Mouse (Mus musculus) olfactory bulb, adult 2 months (tissue): ENCODE measurements around the gene Zfp668. TPM values are rescaled to one million over a fixed set of nuclear protein-coding genes. Genes with fewer than 3 reads are reported as not detected.
A peak's percentile ranks its signal among the peaks of the same experiment; 100 is the strongest.

Source experiments
- H3K27ac ChIP-seq: fragments of 200-500 bp; 2 replicates; pipeline ENCODE4 v1.5.1; 2012; ENCODE audit warnings: low read depth, low read length; ENCODE audit not compliant: insufficient read depth
- H3K4me1 ChIP-seq: fragments of 200-500 bp; 2 replicates; pipeline ENCODE4 v1.6.1; 2012; ENCODE audit warnings: low read length; ENCODE audit not compliant: control insufficient read depth, insufficient read depth
- H3K4me3 ChIP-seq: fragments of 200-500 bp; 2 replicates; pipeline ENCODE4 v1.5.1; 2012; ENCODE audit warnings: mild to moderate bottlenecking, low read depth, low read length, moderate library complexity; ENCODE audit not compliant: insufficient read depth
- CTCF ChIP-seq: fragments of 200-500 bp; IDR thresholded peaks from 2 replicates; pipeline ENCODE4 v1.5.1; 2012; ENCODE audit warnings: low read depth, mild to moderate bottlenecking, low read length, moderate library complexity; ENCODE audit not compliant: insufficient read depth
- POLR2A ChIP-seq: fragments of 200-500 bp; IDR thresholded peaks from 2 replicates; pipeline ENCODE4 v1.6.1; 2012; ENCODE audit warnings: mild to moderate bottlenecking, low read depth, low read length, moderate library complexity; ENCODE audit not compliant: insufficient read depth
- WGBS: fragments of 180-500 bp; shearing (Covaris S2); methylation state at CpG from one replicate; pipeline ENCODE4 v1.1.7; 2018; 5-methylcytosine and 5-hydroxymethylcytosine counted together
- polyA plus RNA-seq: library from polyadenylated mRNA; stranded (reverse); fragments of >200 nt; gene quantifications from 2 replicates; pipeline ENCODE4 v1.2.4, GENCODE M21; 2012; ENCODE audit warnings: low replicate concordance; ENCODE audit not compliant: missing spikeins, insufficient read depth, insufficient read length

Gene Zfp668
- polyA plus RNA-seq, 1 experiment = not detected

- Histone ChIP-seq H3K4me3 (peak within 1 kb of the TSS; percentile 86), H3K4me1 (peaks cover 6% of the 10 kb centered on the region), H3K27ac (no peak within 1 kb of the TSS)
- TF ChIP-seq POLR2A = peak; percentile 53; the same call in 1 of the 2 replicates
- no peak for TF ChIP-seq CTCF
- under 1% methylated on average over 26 of the region's 26 CpGs for WGBS
Observed at GRCm38 (mm10) chr7:127895442-127895841, 18.8 kb upstream of the Zfp668 start, which contains the start of the genes Gm21974 and Vkorc1. Gene Gm21974 (minus strand): TSS chr7:127895454. Gene Vkorc1 (minus strand): TSS chr7:127895617.

- Histone ChIP-seq H3K4me3 (0 out of 2 replicates have a peak overlapping the region, but pooled peaks have one; percentile 86), H3K4me1 (peaks cover 6% of the 10 kb centered on the region), H3K27ac (no peak overlapping the region)
- WGBS = 82% methylated on average over 5 of the region's 5 CpGs
- TF ChIP-seq POLR2A = no peak
- no peak for TF ChIP-seq CTCF
Observed at GRCm38 (mm10) chr7:127894480-127894879, 17.9 kb upstream of the Zfp668 start.

GRCm38 (mm10) chr7:127890798-127891197 lies 14.2 kb upstream of the Zfp668 start, which contains the start of gene Prss53:
Gene Prss53 (minus strand): TSS chr7:127890970.
- H3K27ac ChIP-seq = no peak within 1 kb of the TSS
- 34% methylated on average over 4 of the region's 4 CpGs for WGBS
- no peak within 1 kb of the TSS for H3K4me3 ChIP-seq
- H3K4me1 ChIP-seq = peaks cover 8% of the 10 kb centered on the region
- TF ChIP-seq POLR2A (no peak), CTCF (no peak)

GRCm38 (mm10) chr7:127888821-127889220 lies 12.2 kb upstream of the Zfp668 start:
- 65% methylated on average over 3 of the region's 3 CpGs for WGBS
- no peak overlapping the region for H3K27ac ChIP-seq
- TF ChIP-seq CTCF (no peak), POLR2A (no peak)
- peaks cover 13% of the 10 kb centered on the region for H3K4me1 ChIP-seq
- no peak overlapping the region for H3K4me3 ChIP-seq

- H3K4me3 ChIP-seq = no peak overlapping the region
- TF ChIP-seq POLR2A = no peak
- no peak for TF ChIP-seq CTCF
- H3K4me1 ChIP-seq = peaks cover 22% of the 10 kb centered on the region
- H3K27ac ChIP-seq = no peak overlapping the region
- WGBS = 77% methylated on average over 3 of the region's 3 CpGs
Observed at GRCm38 (mm10) chr7:127887781-127888180, 11.2 kb upstream of the Zfp668 start.

GRCm38 (mm10) chr7:127887191-127887590 lies 10.6 kb upstream of the Zfp668 start:
- no peak for TF ChIP-seq POLR2A
- no peak for TF ChIP-seq CTCF
- H3K27ac ChIP-seq = no peak overlapping the region
- H3K4me3 ChIP-seq = no peak overlapping the region
- WGBS = 81% methylated on average over 8 of the region's 8 CpGs
- peaks cover 22% of the 10 kb centered on the region for H3K4me1 ChIP-seq

GRCm38 (mm10) chr7:127886551-127886950 lies 9.9 kb upstream of the Zfp668 start:
- H3K27ac ChIP-seq = no peak overlapping the region
- peaks cover 22% of the 10 kb centered on the region for H3K4me1 ChIP-seq
- 89% methylated on average over 6 of the region's 6 CpGs for WGBS
- TF ChIP-seq POLR2A (no peak), CTCF (no peak)
- no peak overlapping the region for H3K4me3 ChIP-seq

- peaks cover 22% of the 10 kb centered on the region for H3K4me1 ChIP-seq
- no peak overlapping the region for H3K27ac ChIP-seq
- WGBS = 32% methylated on average over 6 of the region's 6 CpGs
- no peak overlapping the region for H3K4me3 ChIP-seq
- TF ChIP-seq CTCF (no peak), POLR2A (no peak)
Observed at GRCm38 (mm10) chr7:127885951-127886350, 9.3 kb upstream of the Zfp668 start.

GRCm38 (mm10) chr7:127880431-127880830 lies 3.8 kb upstream of the Zfp668 start:
- Histone ChIP-seq H3K27ac (no peak overlapping the region), H3K4me1 (peaks cover 20% of the 10 kb centered on the region), H3K4me3 (no peak overlapping the region)
- 84% methylated on average over 12 of the region's 12 CpGs for WGBS
- TF ChIP-seq POLR2A (no peak), CTCF (no peak)

GRCm38 (mm10) chr7:127879301-127879700 lies 2.7 kb upstream of the Zfp668 start:
- Histone ChIP-seq H3K4me1 (peaks cover 17% of the 10 kb centered on the region), H3K27ac (no peak overlapping the region), H3K4me3 (no peak overlapping the region)
- TF ChIP-seq CTCF (no peak), POLR2A (no peak)
- 96% methylated on average over 9 of the region's 9 CpGs for WGBS
